Mouse (Mus musculus) spleen, postnatal 36 days (tissue): ENCODE results near the gene Kcnip2.
A peak's percentile ranks its signal among the peaks of the same experiment; 100 is the strongest.

ENCODE experiments used
- DNase-seq, 2 experiments: peaks; one replicate each; pipeline ENCODE4 v3.0.0; 2022; ENCODE audit warnings: low spot score in 2 of 2, mixed read lengths in 1 of 2

Kcnip2 gene

GRCm38 (mm10) chr19:45815831-45816405, at the start of gene Kcnip2:
Kcnip2 (minus strand) TSS chr19:45816061.
- no peak for DNase-seq

GRCm38 (mm10) chr19:45855284-45855920, 39.5 kb upstream of the Kcnip2 start:
- DNase-seq, result no peak

- no peak for DNase-seq
Observed at GRCm38 (mm10) chr19:45854521-45854920, 38.7 kb upstream of the Kcnip2 start.

- no peak for DNase-seq
Observed at GRCm38 (mm10) chr19:45847733-45848093, 31.9 kb upstream of the Kcnip2 start.

GRCm38 (mm10) chr19:45847016-45847732, 31.3 kb upstream of the Kcnip2 start:
- peak; percentile 8 to 26 for DNase-seq

GRCm38 (mm10) chr19:45844209-45844608, 28.3 kb upstream of the Kcnip2 start:
- no peak for DNase-seq

GRCm38 (mm10) chr19:45843424-45843823, 27.6 kb upstream of the Kcnip2 start:
- DNase-seq, result peak; percentile 69 to 73

- DNase-seq, result no peak
Observed at GRCm38 (mm10) chr19:45837050-45837994, 21.5 kb upstream of the Kcnip2 start.

- no peak for DNase-seq
Observed at GRCm38 (mm10) chr19:45835490-45835889, 19.6 kb upstream of the Kcnip2 start.

GRCm38 (mm10) chr19:45833665-45834064, 17.8 kb upstream of the Kcnip2 start:
- DNase-seq, result no peak

- DNase-seq, result no peak
Observed at GRCm38 (mm10) chr19:45830679-45831078, 14.8 kb upstream of the Kcnip2 start.

- no peak for DNase-seq
Observed at GRCm38 (mm10) chr19:45827736-45828135, 11.9 kb upstream of the Kcnip2 start.

GRCm38 (mm10) chr19:45827125-45827524, 11.3 kb upstream of the Kcnip2 start:
- DNase-seq, result no peak

- DNase-seq, result no peak
Observed at GRCm38 (mm10) chr19:45826146-45826545, 10.3 kb upstream of the Kcnip2 start.

- DNase-seq, result no peak
Observed at GRCm38 (mm10) chr19:45821832-45822231, 6.0 kb upstream of the Kcnip2 start.

GRCm38 (mm10) chr19:45817816-45818490, 2.1 kb upstream of the Kcnip2 start:
- DNase-seq, result no peak

GRCm38 (mm10) chr19:45816727-45817126, 866 bp upstream of the Kcnip2 start:
- no peak for DNase-seq

GRCm38 (mm10) chr19:45815170-45815569, 691 bp downstream of the Kcnip2 start:
- DNase-seq, result no peak

- DNase-seq, result no peak
Observed at GRCm38 (mm10) chr19:45813801-45814200, 2.1 kb downstream of the Kcnip2 start.

GRCm38 (mm10) chr19:45813263-45813662, 2.6 kb downstream of the Kcnip2 start:
- DNase-seq, result peak; percentile 57 to 66

- DNase-seq, result no peak
Observed at GRCm38 (mm10) chr19:45812673-45813252, 3.1 kb downstream of the Kcnip2 start.
